Mouse (Mus musculus) hindbrain, postnatal 0 days (tissue): ENCODE results near the gene Ift88. TPM values are rescaled to one million over a fixed set of nuclear protein-coding genes. Genes with fewer than 3 reads are reported as not detected.
"Not testable (repeated sequence)": the region's sequence is repeated elsewhere in the genome, so short reads cannot be mapped to it uniquely, and the experiment has no call there.

ENCODE experiments used
- ATAC-seq: fragments of 200-750 bp; cut with Nextera tagmentation; 2 replicates; pipeline ENCODE4 v1.8.0; 2017; ENCODE audit warnings: mild to moderate bottlenecking, moderate TSS enrichment, moderate library complexity
- DNase-seq: peaks from one replicate; pipeline ENCODE4 v3.0.0-alpha.2; 2015; ENCODE audit warnings: low spot score
- H3K27ac ChIP-seq: fragments of 300-500 bp; sonication (generic); 2 replicates; pipeline ENCODE4 v1.5.1; 2014; ENCODE audit warnings: mild to moderate bottlenecking
- H3K27me3 ChIP-seq: fragments of 300-500 bp; sonication (generic); 2 replicates; pipeline ENCODE4 v1.6.1; 2014; ENCODE audit warnings: low read length, mixed read lengths; ENCODE audit not compliant: insufficient read depth
- H3K36me3 ChIP-seq: fragments of 300-500 bp; sonication (generic); 2 replicates; pipeline ENCODE4 v1.6.1; 2014; ENCODE audit warnings: low read length, mixed read lengths; ENCODE audit not compliant: insufficient read depth
- H3K4me1 ChIP-seq: fragments of 300-500 bp; sonication (generic); 2 replicates; pipeline ENCODE4 v1.6.1; 2014; ENCODE audit warnings: antibody characterized with exemption, low read length, mixed read lengths; ENCODE audit not compliant: insufficient read depth
- H3K4me2 ChIP-seq: fragments of 300-500 bp; sonication (generic); 2 replicates; pipeline ENCODE4 v1.6.1; 2014; ENCODE audit warnings: low read depth, mild to moderate bottlenecking, low read length, moderate library complexity, mixed read lengths
- H3K4me3 ChIP-seq: fragments of 300-500 bp; sonication (generic); 2 replicates; pipeline ENCODE4 v1.5.1; 2014; ENCODE audit warnings: low read length
- H3K9ac ChIP-seq: fragments of 300-500 bp; sonication (generic); replicated peaks from 2 replicates; pipeline ENCODE4 v1.6.1; 2014; ENCODE audit warnings: mild to moderate bottlenecking, low read length, moderate library complexity, mixed read lengths
- H3K9me3 ChIP-seq: fragments of 300-500 bp; sonication (generic); 2 replicates; pipeline ENCODE4 v1.6.1; 2016; ENCODE audit warnings: low read length, mixed read lengths
- CTCF ChIP-seq: IDR thresholded peaks from 2 replicates; pipeline ENCODE4 v1.5.1; 2016; ENCODE audit warnings: antibody characterized with exemption, control low read depth, low read depth
- WGBS: fragments of 180-500 bp; shearing (Covaris S2); extraction: QIAGEN DNeasy Blood & Tissue Kit; methylation state at CpG from one replicate; pipeline ENCODE4 v1.1.7; 2014; 5-methylcytosine and 5-hydroxymethylcytosine counted together
- polyA plus RNA-seq: library from polyadenylated mRNA; unstranded; fragments of >200 nt; fragmentation: Nextera tagmentation; extraction: Ambion mirVana; gene quantifications from 2 replicates; pipeline ENCODE4 v1.2.1, GENCODE M21; 2015
- total RNA-seq: library from RNA; depleted of rRNA; stranded (reverse); fragments of >200 nt; gene quantifications from 2 replicates; pipeline ENCODE4 v1.2.3, GENCODE M21; 2014

The Ift88 gene
- total and polyA plus RNA-seq, 2 experiments from 2014 or later: 15.2 to 18.4 TPM

DNA sequence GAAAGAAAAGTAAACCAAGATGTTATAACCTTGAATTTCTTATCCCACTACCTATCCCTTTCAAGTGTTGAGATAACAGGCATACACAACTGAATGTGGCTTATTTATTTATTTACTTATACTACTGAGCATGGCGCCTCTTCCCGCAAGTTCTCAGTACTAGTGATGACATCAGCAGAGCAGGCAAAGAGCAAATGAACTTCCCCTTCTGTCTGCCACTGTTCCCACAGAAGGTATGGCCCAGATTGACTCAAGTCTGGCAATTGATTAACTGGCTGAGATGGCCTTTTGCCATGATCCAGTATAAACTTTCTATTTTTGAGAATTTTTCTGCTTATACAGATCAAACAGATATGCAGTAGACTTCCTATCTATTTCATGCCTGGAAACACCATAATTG lies 6.7 kb upstream of the Ift88 start:
- no peaks in the 10 kb centered on the region for H3K9me3 ChIP-seq
- H3K4me1 ChIP-seq: no peaks in the 10 kb centered on the region
- DNase-seq (no peak), ATAC-seq (no peak)
- TF ChIP-seq CTCF: no peak
- H3K4me2 ChIP-seq: no peak overlapping the region
- H3K27ac ChIP-seq: no peak overlapping the region
- no peaks in the 10 kb centered on the region for H3K36me3 ChIP-seq
- H3K4me3 ChIP-seq: no peak overlapping the region
- H3K9ac ChIP-seq: no peak overlapping the region
- WGBS: 97% methylated on average over 2 of the region's 2 CpGs
- no peaks in the 10 kb centered on the region for H3K27me3 ChIP-seq

- no peak for TF ChIP-seq CTCF
- 0% methylated on average over 23 of the region's 24 CpGs for WGBS
- Histone ChIP-seq H3K4me3 (peak overlapping the region; percentile 94), H3K9me3 (no peaks in the 10 kb centered on the region), H3K4me1 (peaks cover 3% of the 10 kb centered on the region; the same call in 1 of the 2 replicates), H3K27ac (peak overlapping the region; percentile 79), H3K9ac (peak overlapping the region; percentile 78), H3K4me2 (peak overlapping the region; percentile 68), H3K27me3 (no peaks in the 10 kb centered on the region), H3K36me3 (no peaks in the 10 kb centered on the region)
- ATAC-seq (peak; percentile 91), DNase-seq (no peak)
Measured at GRCm38 (mm10) chr14:57424212-57424561, 325 bp downstream of the Ift88 start.

DNA sequence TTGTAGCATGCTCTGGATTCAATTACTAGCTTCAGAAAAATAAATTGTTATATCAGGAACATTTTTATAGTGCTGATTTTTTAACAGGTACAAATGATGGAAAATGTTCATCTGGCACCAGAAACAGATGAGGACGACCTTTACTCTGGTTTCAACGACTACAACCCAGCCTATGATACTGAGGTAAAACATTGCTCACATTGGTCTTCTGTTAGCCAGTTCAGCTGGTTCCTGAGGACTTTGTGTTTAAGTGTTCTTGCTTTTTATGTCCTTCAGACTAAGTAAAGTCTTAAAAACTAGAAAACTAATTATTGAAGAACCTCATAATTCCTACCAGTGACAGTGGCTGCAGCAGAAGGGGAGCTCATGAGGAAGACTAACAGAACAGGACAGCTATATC lies 6.6 kb downstream of the Ift88 start:
- Histone ChIP-seq H3K9me3 (no peaks in the 10 kb centered on the region), H3K4me1 (no peaks in the 10 kb centered on the region)
- WGBS: 89% methylated on average over 2 of the region's 2 CpGs

GRCm38 (mm10) chr14:57452516-57452915 lies 28.7 kb downstream of the Ift88 start:
- ATAC-seq: no peak
- Histone ChIP-seq H3K4me3 (no peak overlapping the region), H3K27ac (no peak overlapping the region), H3K4me1 (no peaks in the 10 kb centered on the region), H3K27me3 (no peaks in the 10 kb centered on the region), H3K36me3 (peaks cover 12% of the 10 kb centered on the region), H3K9me3 (no peaks in the 10 kb centered on the region), H3K9ac (no peak overlapping the region), H3K4me2 (no peak overlapping the region)
- 90% methylated on average over 1 of the region's 1 CpGs for WGBS
- no peak for TF ChIP-seq CTCF
- no peak for DNase-seq

More for the DNA sequence above, 6.6 kb downstream of the Ift88 start:
- ATAC-seq (no peak), DNase-seq (no peak)
- no peaks in the 10 kb centered on the region; the same call in 1 of the 2 replicates for H3K36me3 ChIP-seq
- H3K27me3 ChIP-seq: no peaks in the 10 kb centered on the region
- no peak overlapping the region for H3K4me3 ChIP-seq
- TF ChIP-seq CTCF: no peak
- no peak overlapping the region for H3K9ac ChIP-seq
- no peak overlapping the region for H3K4me2 ChIP-seq
- H3K27ac ChIP-seq: no peak overlapping the region

- Histone ChIP-seq H3K4me2 (no peak overlapping the region), H3K4me3 (no peak overlapping the region), H3K27me3 (no peaks in the 10 kb centered on the region), H3K27ac (no peak overlapping the region), H3K4me1 (no peaks in the 10 kb centered on the region), H3K36me3 (no peaks in the 10 kb centered on the region; the same call in 1 of the 2 replicates), H3K9ac (no peak overlapping the region), H3K9me3 (no peaks in the 10 kb centered on the region)
- WGBS: 96% methylated on average over 5 of the region's 5 CpGs
- no peak for ATAC-seq
- no peak for TF ChIP-seq CTCF
- no peak for DNase-seq
Measured at GRCm38 (mm10) chr14:57459883-57460282, 36.0 kb downstream of the Ift88 start.

DNA sequence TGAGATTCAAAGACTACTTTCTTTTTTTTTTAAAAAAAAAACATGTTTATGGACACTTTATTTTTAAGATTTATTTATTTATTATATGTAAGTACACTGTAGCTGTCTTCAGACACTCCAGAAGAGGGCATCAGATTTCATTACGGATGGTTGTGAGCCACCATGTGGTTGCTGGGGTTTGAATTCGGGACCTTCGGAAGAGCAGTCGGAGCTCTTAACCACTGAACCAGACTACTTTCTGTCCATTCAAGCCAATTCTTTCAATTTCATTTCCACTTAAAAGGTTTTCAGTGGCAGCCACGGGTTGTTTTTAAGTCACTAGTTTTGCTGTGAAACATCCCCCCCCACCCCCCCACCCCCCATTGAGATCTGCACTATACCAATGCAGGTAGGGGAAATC lies 36.5 kb downstream of the Ift88 start:
- DNase-seq, H3K4me3 ChIP-seq, H3K27me3 ChIP-seq, ATAC-seq, H3K9me3 ChIP-seq, H3K4me2 ChIP-seq, H3K27ac ChIP-seq, H3K4me1 ChIP-seq, H3K36me3 ChIP-seq, H3K9ac ChIP-seq: not testable (repeated sequence)
- 73% methylated on average over 5 of the region's 5 CpGs for WGBS

DNA sequence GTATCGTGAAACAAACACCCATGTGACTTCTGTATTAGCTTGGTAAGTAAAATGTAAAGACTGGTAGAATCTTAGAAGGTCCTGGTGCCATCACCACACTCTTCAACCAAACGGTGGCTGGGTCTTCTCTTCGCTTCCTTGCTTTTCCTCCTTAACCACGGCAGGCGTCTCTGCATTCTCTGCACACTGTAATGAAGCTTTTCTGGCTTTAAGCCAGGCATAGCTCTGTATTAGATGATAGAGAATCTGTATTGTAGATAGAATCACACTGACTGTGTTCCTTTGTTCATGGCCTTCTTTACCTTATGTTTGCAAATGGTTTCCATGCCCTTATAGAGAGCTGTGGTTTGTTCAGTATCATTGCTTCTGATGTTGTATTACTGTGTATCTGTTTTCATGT lies 39.0 kb downstream of the Ift88 start:
- 61% methylated on average over 5 of the region's 5 CpGs for WGBS
- peak; percentile 18 for DNase-seq
- no peaks in the 10 kb centered on the region for H3K36me3 ChIP-seq
- no peak overlapping the region for H3K4me3 ChIP-seq
- ATAC-seq: no peak
- TF ChIP-seq CTCF: no peak
- H3K9ac ChIP-seq: no peak overlapping the region
- H3K4me2 ChIP-seq: no peak overlapping the region
- no peaks in the 10 kb centered on the region for H3K4me1 ChIP-seq
- no peaks in the 10 kb centered on the region for H3K27me3 ChIP-seq
- no peak overlapping the region for H3K27ac ChIP-seq
- H3K9me3 ChIP-seq: no peaks in the 10 kb centered on the region
